Comparison of ENCODE assay signal across 14 mouse cellular contexts in the genomic region with DNA sequence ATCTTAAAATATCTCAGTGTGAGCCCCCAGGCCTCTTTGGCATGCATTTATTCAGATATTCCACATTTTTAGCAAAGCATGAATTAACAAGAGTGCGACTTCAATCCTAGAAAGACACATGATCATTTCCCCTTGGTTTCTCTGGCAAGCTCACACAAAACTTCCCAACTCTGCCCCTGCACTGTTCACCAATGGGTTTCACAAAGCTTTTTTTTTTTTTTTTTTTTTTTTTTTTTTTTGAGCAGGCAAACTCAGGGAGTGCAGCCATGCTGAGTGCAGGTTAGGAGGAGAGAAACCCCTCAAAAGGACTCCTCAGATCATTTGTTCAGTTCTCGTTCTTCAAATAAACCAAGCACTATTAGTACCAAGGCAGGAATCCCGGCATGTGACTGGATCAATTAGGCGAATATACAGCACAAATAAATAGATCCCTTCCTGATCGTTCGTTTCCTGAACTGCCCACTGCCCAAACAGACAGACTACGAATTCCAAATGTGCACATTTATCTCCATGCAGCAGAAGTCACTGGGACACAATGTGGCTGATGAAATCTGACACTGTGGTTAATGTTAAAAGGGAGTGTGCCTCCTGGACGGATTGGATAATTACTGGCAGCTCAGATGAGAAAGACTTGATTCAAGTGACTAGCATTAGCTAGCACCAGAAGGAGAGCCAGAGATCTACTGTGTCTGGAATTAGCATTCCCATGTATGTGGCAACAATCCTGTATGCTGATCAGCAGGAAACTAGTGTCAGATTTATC. TPM values are rescaled to one million over a fixed set of nuclear protein-coding genes. Genes with fewer than 3 reads are reported as not detected.
DNase-seq lines count a peak whose midpoint lies in the region; ATAC-seq and TF ChIP-seq lines count a peak whose summit lies in the region.
"Had no signal": no experiment of that assay in that cellular context is flagged by ENCODE, and none has a peak within 500 bp of the region (broad histone marks: within the 10 kb centered on the region; RNA-seq: fewer than 3 reads in every experiment).

No protein-coding gene starts in this region.

- no peaks in the 10 kb centered on the region for H3K36me3 ChIP-seq in forebrain, embryonic 12.5 days (replicated peaks)
- H3K36me3 ChIP-seq in forebrain, embryonic 15.5 days: no peaks in the 10 kb centered on the region
- H3K36me3 ChIP-seq in liver, embryonic 14.5 days (replicated peaks; ENCODE audit: control insufficient read depth, insufficient read depth, low read depth): no peaks in the 10 kb centered on the region
- no peaks in the 10 kb centered on the region for H3K36me3 ChIP-seq in embryonic facial prominence, embryonic 14.5 days (ENCODE audit: control insufficient read depth, insufficient read depth, low read length)

- 30% methylated on average over 8 of the region's 8 CpGs for WGBS in forebrain, embryonic 12.5 days
- 26% methylated on average over 8 of the region's 8 CpGs for WGBS in forebrain, embryonic 15.5 days
- WGBS in liver, embryonic 14.5 days (ENCODE audit: insufficient replicate concordance): 17% methylated on average over 8 of the region's 8 CpGs
- WGBS in embryonic facial prominence, embryonic 14.5 days: 27% methylated on average over 8 of the region's 8 CpGs

- no peaks in the 10 kb centered on the region for H3K27me3 ChIP-seq in forebrain, embryonic 12.5 days
- H3K27me3 ChIP-seq in forebrain, embryonic 15.5 days: no peaks in the 10 kb centered on the region
- no peaks in the 10 kb centered on the region for H3K27me3 ChIP-seq in liver, embryonic 14.5 days (ENCODE audit: control insufficient read depth, insufficient read depth, low read length)
- no peaks in the 10 kb centered on the region for H3K27me3 ChIP-seq in embryonic facial prominence, embryonic 14.5 days (replicated peaks; ENCODE audit: control insufficient read depth, insufficient read depth, low read length)
- H3K27me3 ChIP-seq: Patski had no signal

- DNase-seq in liver, embryonic 14.5 days (ENCODE audit: low read depth in 3 of 3, low spot score in 3 of 3): peak in 1 of 3 experiments; percentile 1
- DNase-seq in liver (no peak), ZHBTc4 (ENCODE audit: low read depth, low spot score) (peak; percentile 14)
- peak; percentile 71 for DNase-seq in embryonic facial prominence, embryonic 14.5 days (ENCODE audit: low spot score)
- DNase-seq in thymus, postnatal 36 days: no peak
- DNase-seq: cerebellum, adult 8-10 months; kidney, adult 9 months had no signal

- peak; percentile 14; the same call in 1 of the 2 replicates for ATAC-seq in forebrain, embryonic 12.5 days (ENCODE audit: low FRiP score)
- ATAC-seq in forebrain, embryonic 15.5 days (replicated peaks): no peak
- ATAC-seq in liver, embryonic 14.5 days (ENCODE audit: insufficient read depth): no peak
- no peak for ATAC-seq in embryonic facial prominence, embryonic 14.5 days (ENCODE audit: low read depth)
- ATAC-seq in erythroid progenitor cell, adult 5-6 weeks (replicated peaks; ENCODE audit: low FRiP score, poor library complexity, severe bottlenecking): no peak
- ATAC-seq: hindbrain, embryonic 16.5 days; Patski had no signal

- no peak overlapping the region for H3K4me2 ChIP-seq in forebrain, embryonic 12.5 days
- no peak overlapping the region for H3K4me2 ChIP-seq in forebrain, embryonic 15.5 days (replicated peaks)
- H3K4me2 ChIP-seq in liver, embryonic 14.5 days (ENCODE audit: low read depth): no peak overlapping the region
- H3K4me2 ChIP-seq in embryonic facial prominence, embryonic 14.5 days (ENCODE audit: low read depth, low read length): no peak overlapping the region
- H3K4me2 ChIP-seq: heart, embryonic 11.5 days had no signal

- peaks cover 29% of the 10 kb centered on the region for H3K4me1 ChIP-seq in forebrain, embryonic 12.5 days
- peaks cover 29% of the 10 kb centered on the region for H3K4me1 ChIP-seq in forebrain, embryonic 15.5 days
- H3K4me1 ChIP-seq in liver, embryonic 14.5 days (replicated peaks; ENCODE audit: control insufficient read depth in 2 of 2, insufficient read depth in 2 of 2, low read length in 1 of 2): peaks cover 0 to 2% of the 10 kb centered on the region in 2 experiments; a peak in 1 of 4 replicates
- H3K4me1 ChIP-seq in embryonic facial prominence, embryonic 14.5 days (ENCODE audit: control insufficient read depth, insufficient read depth, low read length): peaks cover 12% of the 10 kb centered on the region

- H3K9ac ChIP-seq in forebrain, embryonic 12.5 days: no peak overlapping the region
- H3K9ac ChIP-seq in forebrain, embryonic 15.5 days (replicated peaks): no peak overlapping the region
- no peak overlapping the region for H3K9ac ChIP-seq in liver, embryonic 14.5 days (replicated peaks)
- no peak overlapping the region for H3K9ac ChIP-seq in embryonic facial prominence, embryonic 14.5 days (ENCODE audit: low read depth, low read length)

- 0 out of 2 replicates have a peak overlapping the region, but pooled peaks have one; percentile 42 for H3K27ac ChIP-seq in forebrain, embryonic 12.5 days
- no peak overlapping the region for H3K27ac ChIP-seq in forebrain, embryonic 15.5 days (replicated peaks)
- H3K27ac ChIP-seq in liver, embryonic 14.5 days: no peak overlapping the region
- H3K27ac ChIP-seq in embryonic facial prominence, embryonic 14.5 days (replicated peaks; ENCODE audit: low read depth, low read length): no peak overlapping the region
- H3K27ac ChIP-seq: stomach, postnatal 0 days had no signal

- H3K4me3 ChIP-seq in forebrain, embryonic 12.5 days (replicated peaks): no peak overlapping the region
- H3K4me3 ChIP-seq in forebrain, embryonic 15.5 days: no peak overlapping the region
- H3K4me3 ChIP-seq in liver, embryonic 14.5 days (ENCODE audit: insufficient read depth in 1 of 2, low read depth in 2 of 2, low read length in 2 of 2): no peak overlapping the region
- H3K4me3 ChIP-seq in embryonic facial prominence, embryonic 14.5 days (ENCODE audit: low read depth, low read length): no peak overlapping the region

- no peaks in the 10 kb centered on the region for H3K9me3 ChIP-seq in forebrain, embryonic 12.5 days
- no peaks in the 10 kb centered on the region for H3K9me3 ChIP-seq in forebrain, embryonic 15.5 days
- H3K9me3 ChIP-seq in liver, embryonic 14.5 days (ENCODE audit: control insufficient read depth, low read length): no peaks in the 10 kb centered on the region
- H3K9me3 ChIP-seq in embryonic facial prominence, embryonic 14.5 days (ENCODE audit: control insufficient read depth, low read length): no peaks in the 10 kb centered on the region

- no peak for TF ChIP-seq CTCF in liver, embryonic 14.5 days (IDR thresholded peaks at IDR 0.05; ENCODE audit: low read depth)

- 0 out of 2 replicates have a peak, but pooled peaks have one; percentile 29 for TF ChIP-seq EP300 in liver, embryonic 14.5 days (IDR thresholded peaks at IDR 0.05; ENCODE audit: low read depth)

RNA-seq across cellular contexts. Expression of a gene that starts 53.5 kb away (rescaled TPM):
- 8.0 and 8.9 TPM in 2 replicates for polyA plus RNA-seq in forebrain, embryonic 12.5 days (2016; fragmentation: Nextera tagmentation; extraction: Ambion mirVana)
- polyA plus RNA-seq in forebrain, embryonic 15.5 days (2015; fragmentation: Nextera tagmentation; extraction: Ambion mirVana): 15.1 and 16.2 TPM in 2 replicates
- polyA plus RNA-seq in liver, embryonic 14.5 days (2012; rRNA removed): 0.01 TPM in 2 replicates
- polyA plus RNA-seq in liver, embryonic 14.5 days (2014; fragmentation: Nextera tagmentation; extraction: Ambion mirVana): not detected in 2 replicates
- 4.5 and 4.7 TPM in 2 replicates for polyA plus RNA-seq in embryonic facial prominence, embryonic 14.5 days (2014; fragmentation: Nextera tagmentation; extraction: Ambion mirVana)
- total RNA-seq in erythroid progenitor cell, adult 5-6 weeks (2015; ENCODE audit: low replicate concordance): not detected in 2 replicates
- total RNA-seq in erythroid progenitor cell, adult 5-6 weeks (2017; ENCODE audit: low replicate concordance): not detected in 2 replicates

RNA-seq across cellular contexts. Expression of a gene that starts 53.6 kb away (rescaled TPM):
- 1.4 and 2.3 TPM in 2 replicates for polyA plus RNA-seq in forebrain, embryonic 12.5 days (2016; fragmentation: Nextera tagmentation; extraction: Ambion mirVana)
- polyA plus RNA-seq in forebrain, embryonic 15.5 days (2015; fragmentation: Nextera tagmentation; extraction: Ambion mirVana): 2.0 and 2.5 TPM in 2 replicates
- not detected in 2 replicates for polyA plus RNA-seq in liver, embryonic 14.5 days (2012; rRNA removed)
- polyA plus RNA-seq in liver, embryonic 14.5 days (2014; fragmentation: Nextera tagmentation; extraction: Ambion mirVana): not detected in 2 replicates
- 0.93 and 1.5 TPM in 2 replicates for polyA plus RNA-seq in embryonic facial prominence, embryonic 14.5 days (2014; fragmentation: Nextera tagmentation; extraction: Ambion mirVana)
- not detected in 2 replicates for total RNA-seq in erythroid progenitor cell, adult 5-6 weeks (2015; ENCODE audit: low replicate concordance)
- total RNA-seq in erythroid progenitor cell, adult 5-6 weeks (2017; ENCODE audit: low replicate concordance): not detected in 2 replicates

Comparison
In these comparisons a context has a peak if more than half of its experiments do, and no peak if none do; other contexts are left out.
1. DNase-seq: peak in ZHBTc4 (single experiment) and embryonic facial prominence, embryonic 14.5 days (single experiment); none in liver (single experiment) and thymus, postnatal 36 days (0 of 2).